Mouse (Mus musculus) mature B cell (primary cell): Measurements from ENCODE around the gene Lhx8.

ENCODE experiments used
- in situ Hi-C: fragments of 300-500 bp; cut with MboI; formaldehyde crosslinking; loops from 2 replicates; pipeline ENCODE4 v1.14.3; 2019

Gene Lhx8

GRCm38 (mm10) chr3:154321921-154322574, 8.4 kb downstream of the Lhx8 start:
- in situ Hi-C loops, result no loop called here

- in situ Hi-C loops, result no loop called here
Measured at GRCm38 (mm10) chr3:154317651-154318248, 12.7 kb downstream of the Lhx8 start.

- in situ Hi-C loops, result no loop called here
Measured at GRCm38 (mm10) chr3:154305163-154305884, 25.1 kb downstream of the Lhx8 start.

GRCm38 (mm10) chr3:154301102-154301501, 29.4 kb downstream of the Lhx8 start:
- in situ Hi-C loops, result no loop called here

GRCm38 (mm10) chr3:154300006-154300405, 30.5 kb downstream of the Lhx8 start:
- in situ Hi-C loops, result no loop called here

- in situ Hi-C loops, result no loop called here
Measured at GRCm38 (mm10) chr3:154298490-154298889, 32.0 kb downstream of the Lhx8 start.

- in situ Hi-C loops, result no loop called here
Measured at GRCm38 (mm10) chr3:154297499-154297898, 33.0 kb downstream of the Lhx8 start.

GRCm38 (mm10) chr3:154294924-154295834, 35.3 kb downstream of the Lhx8 start:
- in situ Hi-C loops, result no loop called here

GRCm38 (mm10) chr3:154293839-154294490, 36.5 kb downstream of the Lhx8 start:
- in situ Hi-C loops, result no loop called here

GRCm38 (mm10) chr3:154292126-154292525, 38.3 kb downstream of the Lhx8 start:
- in situ Hi-C loops, result no loop called here

- in situ Hi-C loops, result no loop called here
Measured at GRCm38 (mm10) chr3:154290351-154290750, 40.1 kb downstream of the Lhx8 start.

- in situ Hi-C loops, result no loop called here
Measured at GRCm38 (mm10) chr3:154288429-154289069, 41.9 kb downstream of the Lhx8 start.

GRCm38 (mm10) chr3:154287217-154287616, 43.2 kb downstream of the Lhx8 start:
- in situ Hi-C loops, result no loop called here

GRCm38 (mm10) chr3:154285351-154285750, 45.1 kb downstream of the Lhx8 start:
- in situ Hi-C loops, result no loop called here

GRCm38 (mm10) chr3:154284260-154284659, 46.2 kb downstream of the Lhx8 start:
- in situ Hi-C loops, result no loop called here

GRCm38 (mm10) chr3:154274681-154275080, 55.8 kb downstream of the Lhx8 start:
- in situ Hi-C loops, result no loop called here

GRCm38 (mm10) chr3:154269757-154270366, 60.6 kb downstream of the Lhx8 start:
- in situ Hi-C loops, result no loop called here

- in situ Hi-C loops, result no loop called here
Measured at GRCm38 (mm10) chr3:154268313-154268712, 62.1 kb downstream of the Lhx8 start.

GRCm38 (mm10) chr3:154257312-154257711, 73.1 kb downstream of the Lhx8 start:
- in situ Hi-C loops, result no loop called here
